Mouse (Mus musculus) kidney, adult 2 months (tissue): ENCODE results near the gene Apobec1.

Experiments used
- CTCF ChIP-seq: fragments of 200-500 bp; conservative IDR thresholded peaks from 2 replicates; pipeline ENCODE4 v1.5.1; 2011; ENCODE audit warnings: low read depth, mild to moderate bottlenecking, control low read depth, low read length, moderate library complexity, mixed read lengths; ENCODE audit not compliant: insufficient read depth, insufficient read length
- POLR2A ChIP-seq: fragments of 200-500 bp; IDR thresholded peaks from one replicate; pipeline ENCODE4 v1.6.1; 2011; ENCODE audit warnings: low read depth, low read length, control low read depth

- no peak for TF ChIP-seq POLR2A
- no peak for TF ChIP-seq CTCF
These were observed 70.6 kb downstream of the Apobec1 start for GRCm38 (mm10) chr6:122531466-122532174.
